Mouse (Mus musculus): ENCODE results near the gene Fggy.

DNA sequence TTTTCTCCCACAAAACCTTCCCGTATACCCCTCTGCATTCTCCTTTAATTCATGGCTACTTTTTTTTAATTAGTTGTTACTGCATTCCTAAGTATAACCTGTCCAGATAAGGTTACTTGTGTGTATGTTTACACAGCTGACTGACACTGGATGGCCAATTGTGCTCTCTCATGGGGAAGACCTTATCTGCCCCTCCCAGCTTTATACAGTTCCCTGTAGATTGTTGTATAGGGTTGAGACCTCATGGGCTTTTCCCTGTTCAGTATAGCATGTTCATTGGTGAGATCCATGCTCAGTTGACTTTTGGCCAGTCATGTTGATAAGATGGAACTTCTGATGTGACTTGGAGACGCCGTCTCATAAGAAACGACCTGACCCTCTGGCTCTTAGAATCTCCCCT, 363.1 kb downstream of the Fggy start:
- no peak for TF ChIP-seq CTCF (IDR thresholded peaks at IDR 0.05)
- no peak for TF ChIP-seq POLR2A (IDR thresholded peaks at IDR 0.05; ENCODE audit: insufficient read depth, low read depth, low read length)
